Mouse (Mus musculus) spleen, adult 12 weeks (tissue): ENCODE measurements around the gene 2310033P09Rik.
A peak's percentile ranks its signal among the peaks of the same experiment; 100 is the strongest.

Experiments
- DNase-seq: peaks from one replicate; pipeline ENCODE4 v3.0.0; 2022; ENCODE audit warnings: low spot score

The 2310033P09Rik gene

DNA sequence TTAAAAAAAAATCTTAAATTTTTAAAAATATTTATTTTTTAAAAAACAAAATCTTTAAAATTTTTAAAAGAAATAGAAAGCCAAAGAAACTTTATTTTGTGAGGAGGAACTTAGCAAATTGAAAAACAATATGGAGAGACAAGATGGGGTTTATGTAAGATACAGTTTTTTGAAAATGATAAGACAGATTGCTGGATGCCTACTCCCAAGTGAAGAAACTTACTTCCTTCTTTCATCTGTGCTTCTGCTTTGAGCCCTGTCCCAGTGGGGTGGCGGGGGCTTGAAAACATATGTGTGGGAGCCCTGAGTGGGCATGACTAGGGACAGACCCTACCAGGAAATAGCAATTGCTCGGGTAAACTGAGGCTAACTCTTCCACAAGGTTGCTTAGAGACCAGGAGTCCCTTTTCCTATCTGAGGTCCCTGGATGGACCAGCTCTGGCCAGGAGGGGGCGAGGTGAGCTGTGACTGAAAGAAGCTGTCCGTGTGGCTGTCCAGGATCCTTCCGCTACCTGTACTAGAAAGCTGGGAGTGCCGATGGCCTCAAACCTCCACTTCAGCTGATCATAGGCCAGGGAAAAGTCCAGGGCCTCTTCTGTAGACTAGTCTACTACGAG lies 22.1 kb downstream of the 2310033P09Rik start:
- peak; percentile 62 for DNase-seq

GRCm38 (mm10) chr11:59232797-59233196 lies 24.7 kb downstream of the 2310033P09Rik start:
- DNase-seq = no peak

GRCm38 (mm10) chr11:59238525-59239427 lies 30.7 kb downstream of the 2310033P09Rik start:
- no peak for DNase-seq

DNA sequence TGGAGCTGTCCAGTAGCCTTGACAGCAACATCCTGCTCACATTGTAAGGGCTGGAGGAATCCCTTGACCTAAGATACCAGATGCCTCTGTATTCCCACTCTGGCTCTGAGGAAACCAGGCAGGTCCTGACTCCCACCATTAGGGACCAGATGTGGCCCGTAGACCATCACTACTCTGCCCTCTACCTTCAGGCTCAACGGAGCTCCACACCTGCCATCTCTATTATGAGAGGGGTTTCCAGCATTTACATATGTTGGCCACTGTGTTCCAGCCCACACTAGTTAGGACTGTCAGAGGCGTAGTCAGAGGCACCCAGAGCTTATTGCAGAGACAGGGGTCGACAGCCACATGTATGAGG lies 31.3 kb downstream of the 2310033P09Rik start:
- DNase-seq = no peak

GRCm38 (mm10) chr11:59239796-59240195 lies 31.7 kb downstream of the 2310033P09Rik start:
- no peak for DNase-seq

DNA sequence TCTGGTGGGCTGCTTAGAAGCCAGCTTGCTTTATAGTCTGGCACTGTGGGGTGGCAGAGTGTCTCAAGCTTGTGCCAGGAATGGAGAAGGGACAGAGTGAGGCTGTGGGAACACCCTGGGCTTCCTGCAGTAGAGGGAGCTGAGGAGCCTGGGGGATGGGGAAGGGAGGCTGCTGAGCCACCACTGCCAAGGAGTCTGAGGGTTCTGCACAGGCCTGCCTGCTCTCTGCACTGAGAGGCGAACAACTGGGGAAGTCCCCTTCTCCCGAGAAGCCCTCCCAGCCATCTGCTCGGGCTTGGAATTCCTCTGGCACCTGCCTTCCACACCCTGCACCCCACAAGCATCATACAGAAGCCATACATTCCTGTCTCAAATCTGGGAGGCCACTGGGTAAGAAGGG lies 33.7 kb downstream of the 2310033P09Rik start:
- DNase-seq = no peak

DNA sequence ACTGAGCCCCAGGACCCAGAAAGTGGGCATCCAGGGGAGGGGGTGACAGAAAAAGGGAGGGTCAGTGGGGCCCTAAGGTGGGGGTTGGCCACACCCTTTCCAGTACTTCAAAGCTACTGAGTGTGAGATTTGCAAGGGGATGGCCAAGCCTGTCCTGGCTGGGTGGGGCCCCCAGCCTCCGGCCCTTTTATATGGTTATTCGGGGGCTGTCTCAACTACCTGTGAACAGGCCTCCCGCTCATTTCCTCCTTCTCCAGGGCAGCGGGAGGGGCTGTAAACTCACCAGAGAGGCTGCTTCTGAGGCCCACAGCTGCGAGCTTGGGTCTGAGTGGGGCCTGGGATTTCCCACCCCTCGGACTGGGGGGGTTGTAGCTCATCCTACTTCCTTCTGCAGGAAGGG lies 35.7 kb downstream of the 2310033P09Rik start:
- DNase-seq = no peak

GRCm38 (mm10) chr11:59248101-59248500 lies 40.0 kb downstream of the 2310033P09Rik start:
- DNase-seq = no peak

DNA sequence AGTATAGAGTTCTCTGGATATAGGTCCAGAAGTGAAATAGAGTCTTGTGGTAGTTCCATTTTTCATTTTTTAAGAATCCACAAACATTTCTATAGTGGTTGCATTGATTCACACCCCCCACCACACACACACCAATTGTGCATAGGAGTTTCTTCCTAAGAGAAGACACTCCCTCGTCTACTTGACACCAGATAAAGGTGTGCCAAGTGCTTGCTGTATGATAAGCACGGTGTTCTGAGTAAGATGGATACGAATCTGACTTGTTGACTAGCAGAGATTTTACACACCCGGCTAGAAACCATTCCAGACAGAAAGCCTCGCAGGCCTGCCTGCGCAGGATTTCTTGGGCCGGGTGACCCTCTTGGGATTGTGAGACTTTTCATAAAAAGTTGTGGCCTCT lies 51.5 kb downstream of the 2310033P09Rik start:
- no peak for DNase-seq
